Mouse (Mus musculus) 416B (cell line): ENCODE results near the gene Olfr527.

Experiments used
- DNase-seq: peaks from one replicate; pipeline ENCODE4 v3.0.0; 2011; ENCODE audit warnings: low read depth

Olfr527 gene

DNA sequence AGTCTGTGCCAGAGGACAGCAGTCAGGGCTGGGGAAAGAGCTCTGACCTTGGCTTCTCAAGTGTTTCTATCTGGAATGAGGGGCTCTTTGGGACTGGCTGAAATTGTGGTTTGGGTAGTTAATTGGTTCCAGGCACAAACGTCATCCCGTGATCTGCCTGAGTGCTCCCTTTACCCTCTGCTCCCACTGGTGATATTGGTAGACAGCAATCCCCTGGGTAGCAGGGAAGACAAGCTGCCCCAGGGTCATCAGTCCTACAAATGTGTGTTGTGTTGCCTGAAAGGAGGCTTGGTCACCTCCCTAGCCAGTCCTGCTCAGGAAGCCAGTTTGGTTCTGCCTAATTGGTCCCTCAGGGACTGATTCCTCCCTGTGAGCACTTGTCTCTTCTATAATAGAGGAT lies at the start of gene Olfr527:
Gene Olfr527, plus strand, starts transcription at position 301 of the 400 bp plus-strand sequence.
- DNase-seq, result no peak

GRCm38 (mm10) chr7:140295746-140296145 lies 38.1 kb upstream of the Olfr527 start:
- DNase-seq, result no peak

- DNase-seq, result no peak
Observed at GRCm38 (mm10) chr7:140296876-140297275, 36.9 kb upstream of the Olfr527 start.

GRCm38 (mm10) chr7:140299416-140299815 lies 34.4 kb upstream of the Olfr527 start:
- DNase-seq, result no peak

- no peak for DNase-seq
Observed at GRCm38 (mm10) chr7:140319861-140320385, 13.9 kb upstream of the Olfr527 start.

DNA sequence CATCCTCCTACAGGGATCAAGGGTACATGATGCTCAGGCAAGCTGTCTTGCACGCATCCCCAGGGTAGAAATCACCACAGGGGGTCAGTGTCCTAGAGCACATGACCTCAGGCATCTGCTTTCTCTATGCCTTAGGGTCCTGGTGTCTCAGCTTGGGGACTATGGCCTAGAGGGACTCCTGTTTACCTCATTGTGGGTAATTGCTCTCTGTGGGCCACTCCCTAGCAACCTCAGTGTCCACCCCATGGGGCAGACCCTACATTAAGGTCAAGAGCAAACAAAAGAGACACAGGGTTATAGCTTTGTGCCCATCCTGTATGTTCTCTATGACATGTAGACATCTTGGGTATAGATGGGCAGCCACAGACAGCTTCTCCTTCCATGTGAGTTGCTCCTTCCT lies 13.3 kb upstream of the Olfr527 start, which contains the start of gene Olfr525:
Gene Olfr525, plus strand, starts transcription at position 301 of the 400 bp plus-strand sequence.
- DNase-seq, result no peak

DNA sequence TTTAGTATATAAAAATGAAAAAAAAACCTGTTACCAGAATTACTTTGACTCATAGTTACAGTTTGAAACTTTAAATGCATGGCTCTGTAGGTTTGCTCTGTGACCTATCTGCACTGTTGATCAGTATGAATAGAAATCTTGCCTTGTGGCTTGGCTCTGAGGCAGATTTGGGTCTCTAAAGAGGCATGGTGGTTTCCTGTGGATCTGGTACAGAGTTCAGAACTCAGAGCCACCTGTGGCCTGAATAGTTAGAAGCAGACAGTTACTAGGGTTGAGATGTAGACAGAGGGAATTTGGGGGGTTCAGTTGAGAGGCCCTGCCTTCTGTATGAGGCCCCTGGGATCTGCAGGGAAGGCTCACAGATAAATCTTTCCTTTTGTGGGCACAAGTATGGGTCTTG lies 12.7 kb upstream of the Olfr527 start:
- DNase-seq, result no peak

DNA sequence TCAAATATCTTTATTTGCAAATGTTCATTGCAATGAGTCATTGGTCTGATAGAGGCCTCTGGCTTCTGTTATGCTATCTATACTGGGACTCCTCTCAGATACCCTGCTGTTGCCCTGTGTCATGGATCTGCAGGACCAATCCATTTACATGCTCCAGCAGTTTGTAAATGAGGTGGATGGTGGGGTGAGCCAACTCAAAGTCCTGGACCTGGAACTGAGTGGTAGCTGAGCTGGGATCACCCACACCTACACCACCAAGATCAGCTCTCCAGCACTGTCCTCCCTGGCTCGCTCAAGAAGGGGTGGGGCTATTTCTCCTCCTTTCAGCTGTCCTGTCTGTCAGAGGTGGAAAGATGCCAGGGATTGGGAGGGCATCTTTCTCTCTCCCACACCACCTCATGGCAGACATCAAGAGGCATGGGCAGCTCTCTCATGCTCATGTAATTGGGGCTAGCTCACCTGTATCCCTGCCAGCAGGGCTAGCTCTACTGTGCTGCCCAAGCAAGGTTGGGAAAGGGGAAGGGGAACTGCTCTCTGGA lies 4.0 kb upstream of the Olfr527 start:
- DNase-seq, result no peak

- DNase-seq, result no peak
Observed at GRCm38 (mm10) chr7:140361571-140361970, 27.8 kb downstream of the Olfr527 start, which contains the start of gene Olfr60. Olfr60 (minus strand) TSS chr7:140361671.

DNA sequence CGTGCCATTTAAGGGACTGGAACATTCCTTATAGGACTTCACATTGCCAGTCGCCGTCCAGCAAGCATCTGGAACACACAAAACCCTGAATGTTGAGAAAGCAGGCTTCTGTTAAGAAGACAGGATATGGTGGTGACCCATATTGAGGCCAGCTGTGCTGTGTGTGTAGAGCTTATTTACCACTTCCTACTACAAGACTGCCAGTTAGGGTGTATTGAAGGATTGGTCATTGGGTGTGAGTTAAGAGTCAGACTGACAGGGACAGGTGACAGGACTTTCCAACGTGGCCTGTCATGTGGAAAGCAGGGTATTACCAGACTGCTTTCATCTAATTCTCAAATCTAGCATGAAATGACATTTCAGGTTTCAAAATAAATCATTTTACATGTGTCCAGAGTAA lies 40.5 kb downstream of the Olfr527 start:
- DNase-seq, result peak; percentile 35

DNA sequence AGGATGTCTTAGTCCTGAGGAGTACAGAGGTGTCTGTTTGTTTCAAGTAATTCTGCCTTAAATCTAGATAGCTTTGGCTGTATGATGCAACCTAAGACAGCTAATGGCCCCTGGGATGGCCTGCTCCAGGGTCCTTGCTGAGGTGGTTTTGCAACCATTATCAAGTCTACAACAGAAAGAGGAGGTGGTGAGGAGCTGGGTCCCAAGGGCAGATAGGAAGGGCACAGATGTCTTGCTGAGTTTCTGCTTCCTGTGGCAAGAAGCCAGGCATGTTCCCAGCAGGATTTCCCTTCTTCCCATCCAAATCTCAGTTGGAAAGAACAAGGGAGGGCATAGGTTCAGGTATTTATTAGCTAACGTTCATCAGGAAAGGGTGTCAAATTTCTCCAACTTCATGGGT lies 42.4 kb downstream of the Olfr527 start, which contains the start of gene Olfr530:
Gene Olfr530, minus strand, starts transcription at position 101 of the 400 bp plus-strand sequence.
- DNase-seq, result no peak

GRCm38 (mm10) chr7:140376911-140377310 lies 43.1 kb downstream of the Olfr527 start:
- DNase-seq, result no peak
